Mouse (Mus musculus) neural tube, embryonic 11.5 days (tissue): ENCODE results near the gene Gpr135. TPM values are rescaled to one million over a fixed set of nuclear protein-coding genes. Genes with fewer than 3 reads are reported as not detected.

ENCODE experiments used
- ATAC-seq: fragments of 200-750 bp; cut with Nextera tagmentation; 2 replicates; pipeline ENCODE4 v1.8.0; 2017; ENCODE audit warnings: moderate number of reproducible peaks, mild to moderate bottlenecking, moderate TSS enrichment, moderate library complexity; ENCODE audit not compliant: insufficient read depth, low FRiP score, low TSS enrichment
- DNase-seq: peaks from one replicate; pipeline ENCODE4 v3.0.0-alpha.2; 2015; ENCODE audit warnings: low spot score
- H3K27ac ChIP-seq: fragments of 300-500 bp; sonication (generic); 2 replicates; pipeline ENCODE4 v1.5.1; 2014; ENCODE audit warnings: low read depth, mild to moderate bottlenecking, low read length
- H3K27me3 ChIP-seq: fragments of 300-500 bp; sonication (generic); 2 replicates; pipeline ENCODE4 v1.6.1; 2014; ENCODE audit warnings: mild to moderate bottlenecking, low read length, mixed read lengths; ENCODE audit not compliant: control insufficient read depth, insufficient read depth
- H3K36me3 ChIP-seq: fragments of 300-500 bp; sonication (generic); 2 replicates; pipeline ENCODE4 v1.6.1; 2014; ENCODE audit warnings: mild to moderate bottlenecking, low read length, moderate library complexity, mixed read lengths; ENCODE audit not compliant: control insufficient read depth, insufficient read depth
- H3K4me1 ChIP-seq: fragments of 300-500 bp; sonication (generic); 2 replicates; pipeline ENCODE4 v1.6.1; 2014; ENCODE audit warnings: low read length, mixed read lengths; ENCODE audit not compliant: control insufficient read depth, insufficient read depth
- H3K4me2 ChIP-seq: fragments of 300-500 bp; sonication (generic); 2 replicates; pipeline ENCODE4 v1.6.1; 2014; ENCODE audit warnings: low read depth, mild to moderate bottlenecking, moderate library complexity
- H3K4me3 ChIP-seq: fragments of 300-500 bp; sonication (generic); 2 replicates; pipeline ENCODE4 v1.5.1; 2014; ENCODE audit warnings: low read depth, low read length
- H3K9ac ChIP-seq: fragments of 300-500 bp; sonication (generic); 2 replicates; pipeline ENCODE4 v1.6.1; 2014; ENCODE audit warnings: mild to moderate bottlenecking, low read length
- H3K9me3 ChIP-seq: fragments of 300-500 bp; sonication (generic); 2 replicates; pipeline ENCODE4 v1.6.1; 2016; ENCODE audit warnings: low read length; ENCODE audit not compliant: control insufficient read depth
- WGBS: fragments of 180-500 bp; shearing (Covaris S2); extraction: QIAGEN DNeasy Blood & Tissue Kit; methylation state at CpG from one replicate; pipeline ENCODE4 v1.1.7; 2014; 5-methylcytosine and 5-hydroxymethylcytosine counted together
- polyA plus RNA-seq: library from polyadenylated mRNA; unstranded; fragments of >200 nt; fragmentation: Nextera tagmentation; extraction: Ambion mirVana; gene quantifications from 2 replicates; pipeline ENCODE4 v1.2.1, GENCODE M21; 2014

Gpr135 gene
- 0.92 and 0.99 TPM in 2 replicates for polyA plus RNA-seq

DNA sequence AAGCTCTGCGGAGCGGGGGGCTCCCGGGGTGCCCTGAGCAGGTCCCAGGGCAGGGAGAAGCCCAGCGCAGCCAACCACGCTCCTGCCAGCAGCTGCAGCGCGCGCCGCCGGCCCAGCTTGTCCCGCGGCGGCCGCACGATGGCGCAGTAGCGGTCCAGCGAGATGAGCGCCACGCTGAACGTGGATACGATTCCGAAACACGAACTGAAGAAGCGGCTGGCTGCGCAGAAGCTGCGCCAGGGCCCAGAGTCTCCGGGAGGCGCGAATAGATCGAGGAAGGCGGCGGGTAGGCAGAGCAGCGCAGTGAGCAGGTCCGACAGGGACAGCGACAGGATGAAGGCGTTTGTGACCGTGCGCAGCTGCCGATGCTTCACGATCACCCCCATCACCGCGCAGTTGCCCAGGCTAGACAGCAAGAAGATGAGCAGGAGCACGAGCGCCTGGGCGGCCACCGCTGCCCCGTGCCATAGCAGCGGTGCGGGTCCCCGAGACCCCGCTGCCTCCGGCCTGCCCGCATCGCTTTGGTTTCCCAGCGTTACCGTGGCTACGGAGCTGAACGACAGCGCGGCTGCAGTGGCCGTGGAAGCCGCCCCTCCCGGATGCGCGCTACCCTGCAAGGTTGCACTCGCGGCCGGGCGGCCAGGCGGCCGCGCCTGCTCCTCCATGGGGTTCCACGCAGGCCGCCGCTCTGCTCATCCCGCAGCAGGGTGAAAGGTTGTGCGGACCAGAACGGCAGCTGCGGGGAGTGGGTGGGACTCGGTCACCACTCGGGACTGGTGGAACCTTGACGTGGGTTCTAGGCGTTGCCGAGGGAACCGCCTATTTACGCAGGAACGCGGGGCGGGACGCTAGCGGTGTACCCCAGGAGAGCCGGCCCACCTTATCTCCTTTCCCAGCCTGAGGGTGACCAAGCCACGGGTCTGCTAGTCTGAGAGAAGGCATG lies at the start of gene Gpr135:
TSS of gene Gpr135 (minus strand) at position 799 of the 943 bp plus-strand sequence.
- Histone ChIP-seq H3K36me3 (no peaks in the 10 kb centered on the region), H3K4me2 (peak within 1 kb of the TSS; percentile 98), H3K9ac (peak within 1 kb of the TSS; percentile 59), H3K9me3 (no peaks in the 10 kb centered on the region), H3K27me3 (peaks cover 10% of the 10 kb centered on the region), H3K4me1 (no peaks in the 10 kb centered on the region), H3K4me3 (peak within 1 kb of the TSS; percentile 69), H3K27ac (peak within 1 kb of the TSS; percentile 60)
- under 1% methylated on average over 88 of the region's 94 CpGs for WGBS
- peak; percentile 93 for DNase-seq
- ATAC-seq, result peak; percentile 86

DNA sequence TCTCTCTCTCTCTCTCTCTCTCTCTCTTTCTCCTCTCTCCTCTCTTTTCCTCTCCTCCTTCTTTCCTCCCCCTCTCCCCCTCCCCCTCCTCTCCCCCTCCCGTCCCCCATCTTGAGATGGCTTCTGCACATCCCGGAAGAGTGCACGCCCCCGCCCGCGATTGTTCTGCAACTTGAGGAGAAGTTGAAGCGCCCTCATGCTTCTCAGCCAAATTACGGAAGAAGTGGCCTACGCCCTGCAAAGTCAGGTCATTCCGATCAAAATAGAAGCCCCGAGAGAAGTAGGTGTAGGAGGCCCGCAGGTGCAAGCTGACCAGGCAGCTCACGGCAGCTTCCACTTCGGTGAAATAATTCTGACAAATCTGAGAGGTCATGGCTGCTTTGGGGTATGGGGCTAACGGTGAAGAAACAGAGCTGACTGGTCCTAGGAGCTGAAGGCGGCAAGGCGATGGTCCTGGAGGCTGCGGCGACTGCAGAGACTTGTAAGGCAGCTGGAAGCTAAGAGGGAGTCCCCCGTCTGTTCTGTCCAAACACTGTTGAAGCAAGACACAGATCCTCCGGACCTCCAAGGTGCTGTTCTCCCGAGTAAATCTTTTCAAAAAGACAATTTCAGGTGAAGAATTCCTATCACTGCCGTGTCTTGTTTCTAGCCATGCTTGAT lies 44.9 kb upstream of the Gpr135 start:
- ATAC-seq, result no peak

GRCm38 (mm10) chr12:72115126-72115525 lies 44.2 kb upstream of the Gpr135 start:
- no peak for ATAC-seq
- Histone ChIP-seq H3K4me3 (no peak overlapping the region), H3K27me3 (no peaks in the 10 kb centered on the region), H3K9ac (no peak overlapping the region), H3K9me3 (no peaks in the 10 kb centered on the region), H3K4me1 (no peaks in the 10 kb centered on the region), H3K36me3 (no peaks in the 10 kb centered on the region), H3K4me2 (no peak overlapping the region), H3K27ac (no peak overlapping the region)
- DNase-seq, result no peak
- 85% methylated on average over 6 of the region's 6 CpGs for WGBS

More for the DNA sequence above, 44.9 kb upstream of the Gpr135 start:
- 79% methylated on average over 22 of the region's 23 CpGs for WGBS
- Histone ChIP-seq H3K27ac (no peak overlapping the region), H3K9ac (no peak overlapping the region), H3K27me3 (no peaks in the 10 kb centered on the region), H3K4me2 (no peak overlapping the region), H3K4me3 (no peak overlapping the region), H3K9me3 (no peaks in the 10 kb centered on the region), H3K4me1 (no peaks in the 10 kb centered on the region), H3K36me3 (no peaks in the 10 kb centered on the region)
- no peak for DNase-seq

- Histone ChIP-seq H3K4me2 (peak overlapping the region; percentile 15; the same call in 1 of the 2 replicates), H3K36me3 (peaks cover 4% of the 10 kb centered on the region; the same call in 1 of the 2 replicates), H3K9ac (0 out of 2 replicates have a peak overlapping the region, but pooled peaks have one; percentile 7), H3K9me3 (no peaks in the 10 kb centered on the region), H3K27me3 (no peaks in the 10 kb centered on the region), H3K4me1 (no peaks in the 10 kb centered on the region), H3K4me3 (no peak overlapping the region), H3K27ac (no peak overlapping the region)
- ATAC-seq (peak; percentile 45; the same call in 1 of the 2 replicates), DNase-seq (peak; percentile 75)
- 31% methylated on average over 14 of the region's 14 CpGs for WGBS
These were observed 33.8 kb upstream of the Gpr135 start for GRCm38 (mm10) chr12:72104525-72105281.

- Histone ChIP-seq H3K4me2 (no peak overlapping the region), H3K9me3 (no peaks in the 10 kb centered on the region), H3K4me3 (no peak overlapping the region), H3K27me3 (no peaks in the 10 kb centered on the region), H3K9ac (no peak overlapping the region), H3K27ac (no peak overlapping the region), H3K4me1 (no peaks in the 10 kb centered on the region), H3K36me3 (peaks cover 4% of the 10 kb centered on the region; the same call in 1 of the 2 replicates)
- ATAC-seq, result no peak; the same call in 1 of the 2 replicates
- DNase-seq, result no peak
- WGBS, result 85% methylated on average over 5 of the region's 5 CpGs
These were observed 33.1 kb upstream of the Gpr135 start for GRCm38 (mm10) chr12:72104027-72104426.

DNA sequence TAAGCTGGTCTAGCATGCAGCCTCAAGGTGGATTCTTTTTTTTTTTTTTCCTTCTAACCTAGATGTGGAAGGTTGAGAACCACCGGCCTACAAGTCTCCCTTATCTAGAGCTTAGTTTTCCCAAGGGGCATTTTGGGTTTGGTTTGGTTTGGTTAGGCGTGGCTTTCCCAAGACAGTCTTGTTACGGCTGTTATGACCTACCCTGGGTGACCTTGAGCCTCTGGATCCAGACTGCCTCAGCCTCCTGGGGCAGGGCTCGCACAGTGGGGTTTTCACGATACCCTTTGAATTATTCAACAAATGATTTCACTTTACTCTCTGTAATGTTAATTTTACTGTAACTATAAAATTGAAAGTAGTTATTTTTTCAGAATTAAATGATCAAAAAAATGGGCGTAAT lies 31.9 kb upstream of the Gpr135 start:
- ATAC-seq (no peak), DNase-seq (no peak)
- H3K27ac ChIP-seq, result no peak overlapping the region
- 90% methylated on average over 6 of the region's 6 CpGs for WGBS
- H3K9me3 ChIP-seq, result no peaks in the 10 kb centered on the region
- no peaks in the 10 kb centered on the region for H3K27me3 ChIP-seq
- no peak overlapping the region for H3K4me3 ChIP-seq
- H3K4me1 ChIP-seq, result no peaks in the 10 kb centered on the region
- peaks cover 5% of the 10 kb centered on the region; the same call in 1 of the 2 replicates for H3K36me3 ChIP-seq
- no peak overlapping the region for H3K9ac ChIP-seq
- H3K4me2 ChIP-seq, result no peak overlapping the region

- no peaks in the 10 kb centered on the region for H3K27me3 ChIP-seq
- H3K27ac ChIP-seq, result no peak overlapping the region
- peaks cover 17% of the 10 kb centered on the region for H3K36me3 ChIP-seq
- WGBS, result 93% methylated on average over 8 of the region's 8 CpGs
- H3K4me1 ChIP-seq, result no peaks in the 10 kb centered on the region
- ATAC-seq (no peak), DNase-seq (no peak)
- H3K9ac ChIP-seq, result no peak overlapping the region
- no peak overlapping the region for H3K4me2 ChIP-seq
- no peaks in the 10 kb centered on the region for H3K9me3 ChIP-seq
- H3K4me3 ChIP-seq, result no peak overlapping the region
These were observed 26.0 kb upstream of the Gpr135 start for GRCm38 (mm10) chr12:72096966-72097365.

- no peaks in the 10 kb centered on the region for H3K27me3 ChIP-seq
- peaks cover 2% of the 10 kb centered on the region; the same call in 1 of the 2 replicates for H3K36me3 ChIP-seq
- 0 out of 2 replicates have a peak, but pooled peaks cover 3% of the 10 kb centered on the region for H3K4me1 ChIP-seq
- H3K9ac ChIP-seq, result no peak overlapping the region
- H3K4me3 ChIP-seq, result no peak overlapping the region
- H3K9me3 ChIP-seq, result no peaks in the 10 kb centered on the region
- no peak overlapping the region for H3K27ac ChIP-seq
- no peak for ATAC-seq
- WGBS, result 81% methylated on average over 4 of the region's 4 CpGs
- DNase-seq, result no peak
- no peak overlapping the region for H3K4me2 ChIP-seq
These were observed 18.9 kb upstream of the Gpr135 start for GRCm38 (mm10) chr12:72089802-72090201.
